Mouse (Mus musculus): Measurements from ENCODE around the gene Adipor1. TPM values are rescaled to one million over a fixed set of nuclear protein-coding genes. Genes with fewer than 3 reads are reported as not detected.

Gene Adipor1
- total and polyA plus RNA-seq, 3 experiments, result 123 to 482 (median 129) TPM

Other genes starting within 250 kb of the Adipor1 start
- gene Chil1, start 233.2 kb upstream of the Adipor1 start, total RNA-seq (2021), result 1 to 10 TPM; 1.1 to 1.6 TPM
- 0.20 and 0.57 TPM in 2 replicates for gene Chil1, start 233.2 kb upstream of the Adipor1 start, polyA plus RNA-seq (2012; rRNA removed)
- gene Mybph, start 221.9 kb upstream of the Adipor1 start, total RNA-seq (2021), result under 1 TPM in 1 of 2 experiments, not detected in 1; 0.38 TPM
- gene Mybph, start 221.9 kb upstream of the Adipor1 start, polyA plus RNA-seq (2012; rRNA removed), result 0.25 and 0.59 TPM in 2 replicates
- 100 to 1,000 TPM; 110 to 198 TPM for gene Adora1, start 179.9 kb upstream of the Adipor1 start, total RNA-seq (2021)
- 180 and 209 TPM in 2 replicates for gene Adora1, start 179.9 kb upstream of the Adipor1 start, polyA plus RNA-seq (2012; rRNA removed)
- not detected for gene Myog, start 125.4 kb upstream of the Adipor1 start, total RNA-seq (2021)
- not detected in 2 replicates for gene Myog, start 125.4 kb upstream of the Adipor1 start, polyA plus RNA-seq (2012; rRNA removed)
- gene Ppfia4, start 82.5 kb upstream of the Adipor1 start, total RNA-seq (2021), result 1 to 10 TPM in 1 of 2 experiments, under 1 TPM in 1; 0.86 to 1.5 TPM
- gene Ppfia4, start 82.5 kb upstream of the Adipor1 start, polyA plus RNA-seq (2012; rRNA removed), result 6.8 and 8.0 TPM in 2 replicates
- 10 to 100 TPM; 50.0 to 55.4 TPM for gene Tmem183a, start 53.4 kb upstream of the Adipor1 start, total RNA-seq (2021)
- 37.4 and 40.7 TPM in 2 replicates for gene Tmem183a, start 53.4 kb upstream of the Adipor1 start, polyA plus RNA-seq (2012; rRNA removed)
- not detected for gene 4933406M09Rik, start 29.4 kb upstream of the Adipor1 start, total RNA-seq (2021)
- gene 4933406M09Rik, start 29.4 kb upstream of the Adipor1 start, polyA plus RNA-seq (2012; rRNA removed), result not detected in 2 replicates
- 10 to 100 TPM; 34.2 to 82.9 TPM for gene Cyb5r1, start 9.8 kb upstream of the Adipor1 start, total RNA-seq (2021)
- gene Cyb5r1, start 9.8 kb upstream of the Adipor1 start, polyA plus RNA-seq (2012; rRNA removed), result 81.8 and 85.3 TPM in 2 replicates
- gene Klhl12, start 40.2 kb downstream of the Adipor1 start, total RNA-seq (2021), result 10 to 100 TPM; 17.0 to 20.9 TPM
- gene Klhl12, start 40.2 kb downstream of the Adipor1 start, polyA plus RNA-seq (2012; rRNA removed), result 3.6 and 4.7 TPM in 2 replicates
- gene Rabif, start 79.3 kb downstream of the Adipor1 start, total RNA-seq (2021), result 10 to 100 TPM; 28.6 to 30.0 TPM
- 13.9 and 18.2 TPM in 2 replicates for gene Rabif, start 79.3 kb downstream of the Adipor1 start, polyA plus RNA-seq (2012; rRNA removed)
- gene Mgat4e, start 134.3 kb downstream of the Adipor1 start, total RNA-seq (2021), result not detected
- gene Mgat4e, start 134.3 kb downstream of the Adipor1 start, polyA plus RNA-seq (2012; rRNA removed), result not detected in 2 replicates
- gene Kdm5b, start 144.8 kb downstream of the Adipor1 start, total RNA-seq (2021), result 10 to 100 TPM; 36.0 TPM
- 22.3 and 23.5 TPM in 2 replicates for gene Kdm5b, start 144.8 kb downstream of the Adipor1 start, polyA plus RNA-seq (2012; rRNA removed)
- under 1 TPM; 0.06 to 0.17 TPM for gene Syt2, start 231.3 kb downstream of the Adipor1 start, total RNA-seq (2021)
- gene Syt2, start 231.3 kb downstream of the Adipor1 start, polyA plus RNA-seq (2012; rRNA removed), result 0.01 and 0.55 TPM in 2 replicates

Measured in adrenal gland, adult 2 months (tissue).